Mouse (Mus musculus) neural tube, embryonic 14.5 days (tissue): Measurements from ENCODE around the gene Wdr18. TPM values are rescaled to one million over a fixed set of nuclear protein-coding genes. Genes with fewer than 3 reads are reported as not detected.

Source experiments
- ATAC-seq: fragments of 200-750 bp; cut with Nextera tagmentation; 2 replicates; pipeline ENCODE4 v1.8.0; 2017; ENCODE audit warnings: low read depth, mild to moderate bottlenecking, moderate TSS enrichment, moderate library complexity
- H3K27ac ChIP-seq: fragments of 300-500 bp; sonication (generic); 2 replicates; pipeline ENCODE4 v1.5.1; 2014; ENCODE audit warnings: low read depth, mild to moderate bottlenecking, control low read depth, low read length, moderate library complexity, mixed read lengths
- H3K27me3 ChIP-seq: fragments of 300-500 bp; sonication (generic); 2 replicates; pipeline ENCODE4 v1.6.1; 2014; ENCODE audit warnings: low read length; ENCODE audit not compliant: control insufficient read depth, insufficient read depth
- H3K36me3 ChIP-seq: fragments of 300-500 bp; sonication (generic); 2 replicates; pipeline ENCODE4 v1.6.1; 2014; ENCODE audit warnings: low read length, mixed read lengths; ENCODE audit not compliant: control insufficient read depth, insufficient read depth
- H3K4me1 ChIP-seq: fragments of 300-500 bp; sonication (generic); 2 replicates; pipeline ENCODE4 v1.6.1; 2014; ENCODE audit warnings: low read length; ENCODE audit not compliant: control insufficient read depth, insufficient read depth
- H3K4me2 ChIP-seq: fragments of 300-500 bp; sonication (generic); 2 replicates; pipeline ENCODE4 v1.6.1; 2014; ENCODE audit warnings: mild to moderate bottlenecking, low read depth, low read length, control low read depth
- H3K4me3 ChIP-seq: fragments of 300-500 bp; sonication (generic); 2 replicates; pipeline ENCODE4 v1.5.1; 2014; ENCODE audit warnings: low read depth, low read length, control low read depth, mixed read lengths
- H3K9ac ChIP-seq: fragments of 300-500 bp; sonication (generic); replicated peaks from 2 replicates; pipeline ENCODE4 v1.6.1; 2014; ENCODE audit warnings: low read depth, mild to moderate bottlenecking, control low read depth, low read length, mixed read lengths
- H3K9me3 ChIP-seq: fragments of 300-500 bp; sonication (generic); 2 replicates; pipeline ENCODE4 v1.6.1; 2016; ENCODE audit warnings: low read length; ENCODE audit not compliant: control insufficient read depth
- WGBS: fragments of 180-500 bp; shearing (Covaris S2); extraction: QIAGEN DNeasy Blood & Tissue Kit; methylation state at CpG from one replicate; pipeline ENCODE4 v1.1.7; 2014; 5-methylcytosine and 5-hydroxymethylcytosine counted together
- polyA plus RNA-seq: library from polyadenylated mRNA; unstranded; fragments of >200 nt; fragmentation: Nextera tagmentation; extraction: Ambion mirVana; gene quantifications from 2 replicates; pipeline ENCODE4 v1.2.1, GENCODE M21; 2014

The Wdr18 gene
- polyA plus RNA-seq, 1 experiment from 2014 or later: 103 TPM

DNA sequence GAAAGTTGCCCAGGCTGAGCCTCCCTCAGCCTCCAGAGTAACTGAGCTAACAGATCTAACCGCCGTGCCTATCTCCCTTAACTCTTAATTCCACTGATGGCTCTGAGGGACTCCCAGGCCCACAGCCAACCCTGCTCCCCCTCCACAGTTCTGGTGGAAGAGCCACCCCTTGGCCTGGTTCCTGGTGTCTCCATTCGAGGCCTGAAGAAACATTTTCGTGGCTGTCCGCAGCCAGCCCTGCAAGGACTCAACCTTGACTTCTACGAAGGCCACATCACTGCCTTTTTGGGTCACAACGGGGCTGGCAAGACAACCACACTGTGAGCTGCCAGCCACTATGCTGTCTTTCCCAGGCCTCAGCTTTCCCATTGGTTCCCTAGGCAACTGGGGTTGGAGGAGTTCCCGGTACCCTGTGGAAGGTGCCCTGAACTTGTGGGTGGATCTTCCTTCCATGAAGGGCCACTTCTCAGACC is 44.3 kb downstream of the Wdr18 start:
- ATAC-seq: no peak
- no peak overlapping the region for H3K4me3 ChIP-seq
- H3K9ac ChIP-seq: no peak overlapping the region
- no peaks in the 10 kb centered on the region for H3K36me3 ChIP-seq
- 94% methylated on average over 8 of the region's 8 CpGs for WGBS
- no peaks in the 10 kb centered on the region for H3K4me1 ChIP-seq
- no peak overlapping the region for H3K4me2 ChIP-seq
- H3K9me3 ChIP-seq: no peaks in the 10 kb centered on the region
- 0 out of 2 replicates have a peak, but pooled peaks cover 2% of the 10 kb centered on the region for H3K27me3 ChIP-seq
- no peak overlapping the region for H3K27ac ChIP-seq

- peaks cover 31% of the 10 kb centered on the region for H3K27me3 ChIP-seq
- WGBS: 83% methylated on average over 6 of the region's 6 CpGs
- peaks cover 14% of the 10 kb centered on the region; the same call in 1 of the 2 replicates for H3K36me3 ChIP-seq
These were observed 51.8 kb downstream of the Wdr18 start for GRCm38 (mm10) chr10:80011740-80012139.

DNA sequence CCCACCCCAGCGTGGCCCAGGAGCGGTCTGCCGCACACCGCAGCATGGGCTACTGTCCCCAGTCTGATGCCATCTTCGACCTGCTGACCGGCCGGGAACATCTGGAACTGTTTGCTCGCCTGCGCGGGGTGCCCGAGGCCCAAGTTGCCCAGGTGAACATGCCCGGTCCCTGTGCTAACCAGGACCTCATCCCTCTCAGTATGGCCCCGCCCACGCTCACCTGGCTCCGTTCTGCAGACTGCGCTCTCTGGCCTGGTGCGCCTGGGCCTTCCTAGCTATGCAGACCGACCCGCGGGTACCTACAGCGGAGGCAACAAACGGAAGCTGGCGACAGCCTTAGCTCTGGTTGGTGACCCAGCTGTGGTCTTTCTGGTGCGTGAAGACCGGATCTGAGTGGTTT is 53.7 kb downstream of the Wdr18 start:
- 29% methylated on average over 25 of the region's 25 CpGs for WGBS
- Histone ChIP-seq H3K9me3 (no peaks in the 10 kb centered on the region), H3K36me3 (peaks cover 14% of the 10 kb centered on the region; the same call in 1 of the 2 replicates), H3K9ac (no peak overlapping the region), H3K4me2 (no peak overlapping the region), H3K4me1 (no peaks in the 10 kb centered on the region), H3K27me3 (peaks cover 31% of the 10 kb centered on the region), H3K27ac (no peak overlapping the region), H3K4me3 (no peak overlapping the region)
- ATAC-seq: no peak

More at GRCm38 (mm10) chr10:80011740-80012139, 51.8 kb downstream of the Wdr18 start:
- no peak overlapping the region for H3K4me3 ChIP-seq
- H3K4me1 ChIP-seq: no peaks in the 10 kb centered on the region
- H3K4me2 ChIP-seq: no peak overlapping the region
- ATAC-seq: no peak
- H3K9ac ChIP-seq: no peak overlapping the region
- H3K27ac ChIP-seq: no peak overlapping the region
- no peaks in the 10 kb centered on the region for H3K9me3 ChIP-seq

DNA sequence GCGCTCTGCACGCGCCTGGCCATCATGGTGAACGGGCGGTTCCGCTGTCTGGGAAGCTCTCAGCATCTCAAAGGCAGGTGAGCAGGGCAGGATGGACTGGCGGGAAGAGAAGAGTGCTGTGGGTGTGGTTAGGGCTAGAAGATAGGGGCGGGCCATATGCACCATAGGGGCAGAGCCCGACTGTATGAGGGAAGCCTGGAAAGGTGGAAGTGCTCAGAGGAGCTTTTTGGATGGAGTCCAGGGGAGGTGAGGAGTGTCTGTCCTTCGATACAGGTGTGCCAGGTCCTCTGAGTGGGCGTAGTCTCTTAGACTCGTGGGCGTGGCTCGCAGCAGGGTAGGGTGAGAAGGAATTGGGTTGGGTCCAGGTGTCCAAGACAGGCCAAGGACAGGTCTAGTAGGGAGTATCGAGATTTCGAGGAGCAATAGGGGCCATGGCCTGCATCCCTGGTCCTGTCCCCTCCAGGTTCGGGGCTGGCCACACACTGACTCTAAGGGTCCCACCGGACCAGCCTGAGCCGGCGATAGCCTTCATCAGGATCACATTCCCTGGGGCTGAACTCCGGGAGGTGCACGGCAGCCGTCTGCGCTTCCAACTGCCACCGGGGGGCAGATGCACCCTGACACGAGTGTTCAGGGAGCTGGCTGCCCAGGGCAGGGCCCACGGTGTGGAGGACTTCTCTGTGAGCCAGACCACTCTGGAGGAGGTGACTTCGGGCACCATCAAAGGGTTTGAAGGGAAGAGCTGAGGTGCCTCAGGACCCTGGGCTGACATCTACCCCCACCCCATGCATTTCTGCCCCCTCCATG is 54.7 kb downstream of the Wdr18 start:
- peaks cover 14% of the 10 kb centered on the region; the same call in 1 of the 2 replicates for H3K36me3 ChIP-seq
- no peak for ATAC-seq
- H3K4me2 ChIP-seq: no peak overlapping the region
- no peak overlapping the region for H3K4me3 ChIP-seq
- no peak overlapping the region for H3K27ac ChIP-seq
- H3K9ac ChIP-seq: no peak overlapping the region
- peaks cover 36% of the 10 kb centered on the region for H3K27me3 ChIP-seq
- no peaks in the 10 kb centered on the region for H3K9me3 ChIP-seq
- H3K4me1 ChIP-seq: no peaks in the 10 kb centered on the region
- WGBS: 22% methylated on average over 28 of the region's 28 CpGs

- no peak overlapping the region for H3K9ac ChIP-seq
- no peak overlapping the region for H3K27ac ChIP-seq
- H3K9me3 ChIP-seq: no peaks in the 10 kb centered on the region
- ATAC-seq: no peak
- H3K4me1 ChIP-seq: no peaks in the 10 kb centered on the region
- H3K36me3 ChIP-seq: peaks cover 9% of the 10 kb centered on the region; the same call in 1 of the 2 replicates
- no peak overlapping the region for H3K4me3 ChIP-seq
- H3K4me2 ChIP-seq: no peak overlapping the region
- 85% methylated on average over 10 of the region's 10 CpGs for WGBS
- H3K27me3 ChIP-seq: peaks cover 42% of the 10 kb centered on the region
These were observed 55.6 kb downstream of the Wdr18 start for GRCm38 (mm10) chr10:80015583-80015982.

GRCm38 (mm10) chr10:80016511-80016910 is 56.6 kb downstream of the Wdr18 start, which contains the start of gene Arhgap45:
Gene Arhgap45 (plus strand): TSS chr10:80016653.
- Histone ChIP-seq H3K4me1 (no peaks in the 10 kb centered on the region), H3K36me3 (0 out of 2 replicates have a peak, but pooled peaks cover 4% of the 10 kb centered on the region), H3K9ac (no peak within 1 kb of the TSS), H3K9me3 (no peaks in the 10 kb centered on the region), H3K4me2 (no peak within 1 kb of the TSS), H3K4me3 (no peak within 1 kb of the TSS), H3K27ac (no peak within 1 kb of the TSS), H3K27me3 (peaks cover 43% of the 10 kb centered on the region)
- 63% methylated on average over 11 of the region's 11 CpGs for WGBS
- no peak for ATAC-seq

- no peak overlapping the region for H3K9ac ChIP-seq
- H3K36me3 ChIP-seq: 0 out of 2 replicates have a peak, but pooled peaks cover 4% of the 10 kb centered on the region
- no peaks in the 10 kb centered on the region for H3K4me1 ChIP-seq
- 88% methylated on average over 10 of the region's 10 CpGs for WGBS
- H3K4me2 ChIP-seq: no peak overlapping the region
- ATAC-seq: no peak
- H3K4me3 ChIP-seq: no peak overlapping the region
- no peak overlapping the region for H3K27ac ChIP-seq
- no peaks in the 10 kb centered on the region for H3K9me3 ChIP-seq
- H3K27me3 ChIP-seq: peaks cover 43% of the 10 kb centered on the region
These were observed 57.0 kb downstream of the Wdr18 start for GRCm38 (mm10) chr10:80016931-80017330.

DNA sequence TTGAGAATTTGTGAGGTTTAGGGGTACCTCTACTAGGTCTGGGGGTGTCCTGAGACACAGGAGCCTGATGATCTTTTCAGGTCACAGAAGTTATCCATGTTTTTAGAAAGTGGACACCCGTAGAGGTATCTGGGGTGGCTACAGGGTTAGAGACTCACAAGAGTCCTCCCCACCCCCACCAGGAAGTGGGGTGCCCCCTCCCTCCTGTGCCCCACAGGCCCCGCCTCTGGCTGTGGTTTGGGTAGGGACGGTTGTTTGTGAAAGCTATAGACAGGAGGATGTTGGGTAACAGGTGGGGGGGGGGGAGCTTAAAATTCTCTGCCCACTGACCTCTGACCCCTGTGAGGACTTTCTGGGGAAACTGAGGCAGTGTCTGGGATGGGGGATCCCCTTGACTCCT is 57.4 kb downstream of the Wdr18 start:
- Histone ChIP-seq H3K27me3 (peaks cover 41% of the 10 kb centered on the region), H3K27ac (no peak overlapping the region), H3K9me3 (no peaks in the 10 kb centered on the region), H3K4me3 (no peak overlapping the region), H3K4me1 (no peaks in the 10 kb centered on the region), H3K9ac (no peak overlapping the region), H3K4me2 (no peak overlapping the region), H3K36me3 (no peaks in the 10 kb centered on the region)
- no peak for ATAC-seq
- WGBS: 67% methylated on average over 2 of the region's 3 CpGs

DNA sequence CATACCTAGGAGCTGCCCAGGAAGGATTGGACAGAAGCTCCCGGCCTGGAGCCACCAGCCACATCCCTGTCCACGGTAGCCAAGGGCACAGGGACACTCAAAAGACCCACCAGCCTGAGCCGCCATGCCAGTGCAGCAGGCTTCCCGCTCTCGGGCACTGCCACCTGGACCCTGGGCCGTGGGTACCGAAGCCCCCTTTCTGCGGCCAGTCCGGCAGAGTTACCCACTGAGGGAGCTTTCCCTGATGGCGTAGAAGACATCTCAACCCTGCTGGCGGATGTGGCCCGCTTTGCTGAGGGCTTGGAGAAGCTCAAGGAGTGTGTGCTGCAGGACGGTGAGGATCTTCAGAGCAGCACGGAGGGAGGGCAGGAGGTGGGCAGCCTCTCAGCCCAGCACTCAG is 57.8 kb downstream of the Wdr18 start:
- peaks cover 39% of the 10 kb centered on the region for H3K27me3 ChIP-seq
- WGBS: 85% methylated on average over 14 of the region's 14 CpGs
- H3K9me3 ChIP-seq: no peaks in the 10 kb centered on the region
- H3K9ac ChIP-seq: no peak overlapping the region; the same call in 1 of the 2 replicates
- no peaks in the 10 kb centered on the region for H3K36me3 ChIP-seq
- H3K4me3 ChIP-seq: no peak overlapping the region
- ATAC-seq: no peak
- no peak overlapping the region for H3K4me2 ChIP-seq
- H3K4me1 ChIP-seq: no peaks in the 10 kb centered on the region
- no peak overlapping the region for H3K27ac ChIP-seq
